Mouse (Mus musculus) CD4-positive helper T cell, adult 2 months (primary cell): ENCODE measurements at regions not wholly inside any gene's neighbourhood (a gene's known extent, or its start where the extent isn't known, plus 50 kb on each side); places are given as distances from the start of the nearest gene placed in this dataset.
"Not testable (repeated sequence)": the region's sequence is repeated elsewhere in the genome, so short reads cannot be mapped to it uniquely, and the experiment has no call there.

ENCODE experiments used
- DNase-seq: peaks from one replicate; pipeline ENCODE4 v3.0.0-alpha.2; 2012; ENCODE audit warnings: low read depth, missing footprints, low spot score

DNA sequence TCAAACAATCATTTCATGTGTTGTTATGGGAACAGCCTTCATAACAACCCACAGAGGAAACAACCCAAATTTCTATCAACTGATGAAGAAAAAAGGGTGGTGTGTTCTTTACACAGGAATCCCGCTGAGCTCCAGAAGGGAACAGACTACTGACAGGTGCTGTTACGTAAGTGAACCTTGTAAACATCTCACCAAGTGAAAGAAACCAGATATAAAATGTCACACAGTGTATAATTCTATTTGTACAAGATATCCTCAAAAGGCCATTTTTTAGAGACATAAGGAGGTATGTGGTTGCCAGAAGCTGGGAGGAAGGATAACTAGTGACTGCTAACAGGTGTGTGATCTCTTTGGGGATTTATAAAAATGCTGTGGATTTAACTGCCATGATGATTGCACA is 119.9 kb downstream of the Plod2 start:
- DNase-seq: no peak

DNA sequence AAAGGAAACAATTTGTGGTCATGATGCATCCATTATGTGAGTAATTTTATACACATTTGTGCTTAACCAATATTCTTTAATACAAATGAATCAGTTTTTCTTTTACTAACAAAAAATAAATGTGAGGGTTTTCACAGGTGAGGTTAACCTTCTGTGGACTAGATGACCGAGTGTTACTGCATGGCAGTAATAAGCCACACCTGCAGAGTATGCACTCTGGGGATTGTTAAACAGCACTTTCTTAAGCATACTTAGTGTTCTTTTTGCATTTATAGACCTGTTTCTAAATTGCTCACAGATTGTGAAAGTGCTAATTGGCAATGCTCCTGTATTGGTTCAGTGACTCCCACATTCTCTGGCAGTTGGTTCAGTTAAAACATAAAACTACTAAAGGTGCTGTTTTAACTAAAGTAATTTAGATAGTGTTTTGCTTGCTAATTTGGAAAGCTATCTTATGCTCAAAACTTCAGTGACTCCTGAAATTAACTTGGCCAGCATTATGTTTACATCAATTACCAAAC is 125.4 kb downstream of the Plod2 start:
- no peak for DNase-seq

DNA sequence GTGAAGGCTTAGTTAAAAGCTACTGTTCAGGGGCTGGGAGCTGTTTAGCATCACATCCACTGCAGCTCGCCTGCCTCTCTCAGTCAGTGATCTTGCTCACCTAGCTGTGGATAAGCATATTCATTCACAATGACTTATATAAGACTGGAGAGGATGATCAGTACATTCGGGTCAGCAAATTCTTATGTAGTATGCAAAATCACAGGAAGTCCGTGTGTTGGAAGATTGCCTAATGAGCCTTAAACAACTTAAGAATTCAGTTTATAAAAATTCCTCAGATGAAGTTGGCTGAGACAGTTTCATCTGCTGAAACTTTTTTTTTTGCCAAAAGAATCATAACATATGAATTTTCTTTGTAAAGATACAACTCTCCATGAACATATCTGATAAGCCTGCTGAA is 129.9 kb downstream of the Plod2 start:
- no peak for DNase-seq

DNA sequence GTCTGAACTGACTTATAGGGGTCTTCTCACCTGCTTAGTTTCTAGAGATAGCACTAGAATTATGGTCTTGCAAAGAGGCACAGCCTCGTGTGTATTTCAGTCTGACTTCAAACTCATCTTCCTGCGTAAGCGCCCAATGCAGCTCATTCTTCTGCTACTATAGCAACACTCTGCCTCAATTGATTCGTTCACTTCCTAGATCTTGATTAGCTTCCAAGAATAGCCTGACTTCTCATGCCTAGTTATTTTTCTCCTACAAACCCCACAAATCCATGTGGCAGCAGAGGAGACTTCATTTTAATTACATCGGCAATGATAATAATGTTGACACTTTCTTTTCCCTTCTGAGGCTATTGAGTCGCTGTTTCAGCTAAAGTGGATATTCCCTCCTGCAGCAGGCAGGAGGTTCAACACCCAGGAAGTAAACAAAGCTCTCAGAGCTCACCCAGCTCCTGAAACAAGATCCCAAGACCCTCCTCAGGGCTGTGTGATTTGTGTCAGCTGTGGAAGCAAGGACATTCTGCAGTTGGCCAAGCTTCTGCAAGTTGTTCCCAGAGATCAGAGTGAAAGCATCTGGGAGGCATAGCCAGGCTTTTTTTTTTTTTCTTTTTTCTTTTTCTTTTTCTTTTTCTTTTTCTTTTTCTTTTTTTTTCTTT is 152.5 kb downstream of the Plod2 start:
- no peak for DNase-seq

DNA sequence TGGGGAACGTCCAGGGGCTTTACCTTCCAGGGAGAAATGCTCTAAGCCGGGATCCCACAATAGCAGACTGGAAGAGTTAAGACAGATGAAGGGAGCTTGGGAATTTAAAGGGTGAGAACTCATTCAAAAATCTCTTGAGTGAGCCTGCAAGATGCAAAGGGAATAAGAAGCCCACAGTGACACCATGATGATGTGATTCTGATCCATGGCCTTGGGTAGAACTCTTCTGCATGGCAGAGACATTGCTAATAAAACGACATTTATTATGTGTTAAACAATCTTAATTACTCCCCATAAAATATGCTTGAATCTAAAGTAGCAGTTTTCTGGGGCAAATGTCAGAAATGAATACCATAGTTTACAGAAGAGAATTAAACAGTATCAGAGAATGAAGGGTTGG is 155.9 kb downstream of the Plod2 start:
- DNase-seq: no peak

DNA sequence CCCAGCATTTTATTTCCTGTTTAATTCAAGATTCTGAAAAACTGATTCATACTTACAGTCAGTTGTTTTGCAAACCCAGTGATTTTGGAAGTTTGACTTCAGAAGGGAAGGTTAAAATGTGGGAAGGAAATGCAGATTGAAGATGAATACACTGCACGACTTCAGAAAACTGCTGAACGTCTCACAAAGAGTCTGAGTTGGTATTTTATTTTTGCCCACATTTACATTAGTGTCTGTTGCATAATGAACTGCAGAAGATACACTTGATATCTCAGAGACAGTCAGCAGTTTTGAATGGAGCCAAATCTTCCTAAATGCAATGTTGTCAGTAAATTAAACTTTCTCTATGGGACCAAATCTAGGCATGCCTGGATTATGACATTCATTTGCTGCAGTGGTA is 162.7 kb downstream of the Plod2 start:
- DNase-seq: no peak

DNA sequence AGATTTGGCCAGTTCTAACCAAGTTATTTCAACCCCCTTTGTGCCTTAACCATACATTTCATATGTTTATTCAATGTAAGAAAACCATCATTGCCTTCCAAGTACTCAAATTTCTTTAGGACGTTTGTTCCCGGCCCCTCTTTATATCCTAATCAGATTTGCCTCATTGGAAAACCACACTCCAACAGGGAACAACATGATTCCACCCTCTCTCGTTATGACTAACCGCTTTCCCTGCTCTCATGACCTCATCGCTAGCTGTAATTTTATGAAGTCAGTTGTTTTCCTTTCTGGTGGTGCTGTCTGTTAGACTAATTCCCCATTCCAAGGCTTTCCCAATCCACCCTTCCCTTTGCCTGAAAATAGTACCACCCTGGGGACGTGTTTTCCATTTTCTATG is 165.0 kb downstream of the Plod2 start:
- no peak for DNase-seq

DNA sequence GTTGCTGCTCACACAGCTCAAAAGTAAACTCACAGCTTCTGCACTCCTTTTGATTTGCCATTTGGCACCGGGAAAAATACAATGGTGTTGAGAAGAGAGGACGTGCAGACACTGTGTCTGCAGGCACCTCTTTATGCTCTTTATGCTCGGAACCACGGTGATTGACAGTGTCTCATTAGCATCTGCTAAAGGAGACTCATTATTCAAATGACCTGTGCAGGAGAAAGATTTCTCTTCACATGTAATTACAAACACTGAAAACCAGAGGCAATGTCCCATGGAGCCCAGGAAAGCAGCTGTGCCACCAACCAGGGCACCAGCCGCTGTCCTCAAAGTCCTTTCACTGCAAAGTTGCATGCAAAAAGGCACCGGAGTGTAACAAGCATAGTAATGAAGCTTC is 175.2 kb downstream of the Plod2 start:
- no peak for DNase-seq

DNA sequence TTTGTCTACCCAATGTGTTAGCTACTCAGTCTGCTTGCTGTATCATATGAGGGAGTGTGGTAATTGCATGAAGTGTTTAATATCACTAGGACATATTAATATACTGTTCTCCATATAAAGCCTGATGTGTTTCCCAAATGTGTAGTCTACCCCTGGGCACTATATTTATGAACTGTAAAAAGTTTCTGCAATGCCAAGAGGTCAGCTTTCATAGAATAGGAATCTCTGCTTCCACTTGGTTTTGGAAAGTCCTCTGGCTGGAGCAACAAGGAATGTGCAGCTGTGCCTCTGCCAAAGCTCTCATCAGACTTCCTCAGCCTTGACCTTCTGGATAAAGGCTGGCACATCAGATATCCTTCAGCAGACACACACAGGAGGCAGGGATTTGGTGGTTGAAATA is 176.3 kb downstream of the Plod2 start:
- no peak for DNase-seq

DNA sequence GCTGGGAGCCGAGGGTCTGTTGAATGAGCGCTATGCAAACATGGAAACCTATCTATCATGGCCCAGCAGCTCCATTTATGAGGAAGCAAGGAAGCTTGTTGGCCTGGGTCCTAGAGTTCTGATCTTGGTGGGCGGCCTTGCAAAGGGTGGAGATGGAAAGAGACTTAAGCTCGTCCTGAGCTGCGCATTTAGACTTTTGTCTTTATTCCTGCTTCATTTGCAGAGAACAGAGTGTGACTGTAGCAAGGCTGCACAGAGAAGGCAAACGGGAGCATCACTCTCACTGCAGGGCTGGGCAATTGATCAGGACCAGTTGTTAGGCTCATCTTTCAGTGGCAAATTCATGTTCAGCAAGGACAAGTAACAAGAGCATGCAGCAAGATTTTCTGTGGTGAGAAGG is 177.2 kb downstream of the Plod2 start:
- DNase-seq: no peak

DNA sequence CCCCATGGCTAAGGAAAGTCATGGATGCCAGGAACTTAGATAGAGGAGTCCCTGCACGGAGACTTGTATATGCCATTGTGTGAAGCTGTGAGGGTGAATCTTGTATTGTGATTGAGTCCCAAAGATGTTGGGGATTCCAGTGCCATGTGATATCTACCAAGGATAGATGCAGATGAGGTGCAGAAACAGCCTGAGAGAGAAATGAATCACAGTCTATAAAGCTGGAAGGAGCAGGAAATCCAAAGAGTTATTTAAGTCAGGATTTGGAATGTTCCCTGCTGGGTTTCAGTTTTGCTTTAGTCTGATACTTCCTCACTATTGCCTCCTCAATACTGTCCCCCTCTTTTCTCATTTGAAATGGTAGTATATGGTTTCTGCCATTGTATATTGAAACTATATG is 186.8 kb downstream of the Plod2 start:
- DNase-seq: no peak

DNA sequence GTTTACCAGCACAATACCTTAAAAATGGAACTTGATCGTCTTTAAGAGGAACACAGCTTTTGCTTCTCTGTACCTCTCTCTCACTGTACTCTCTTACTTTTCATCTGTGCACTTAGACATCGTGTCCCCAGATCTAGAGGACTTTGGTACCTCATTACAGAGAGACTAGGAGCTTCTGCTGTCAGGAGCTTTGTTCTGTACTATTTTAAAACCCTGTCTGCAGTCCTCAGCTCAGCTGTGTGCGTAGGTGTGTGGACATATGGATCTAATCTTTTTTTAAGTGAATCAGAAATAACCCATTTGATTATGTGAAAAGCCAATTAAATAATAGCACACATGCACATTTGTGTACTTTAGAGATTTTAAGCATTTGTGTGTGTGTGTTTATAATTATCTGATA is 189.4 kb downstream of the Plod2 start:
- DNase-seq: no peak

DNA sequence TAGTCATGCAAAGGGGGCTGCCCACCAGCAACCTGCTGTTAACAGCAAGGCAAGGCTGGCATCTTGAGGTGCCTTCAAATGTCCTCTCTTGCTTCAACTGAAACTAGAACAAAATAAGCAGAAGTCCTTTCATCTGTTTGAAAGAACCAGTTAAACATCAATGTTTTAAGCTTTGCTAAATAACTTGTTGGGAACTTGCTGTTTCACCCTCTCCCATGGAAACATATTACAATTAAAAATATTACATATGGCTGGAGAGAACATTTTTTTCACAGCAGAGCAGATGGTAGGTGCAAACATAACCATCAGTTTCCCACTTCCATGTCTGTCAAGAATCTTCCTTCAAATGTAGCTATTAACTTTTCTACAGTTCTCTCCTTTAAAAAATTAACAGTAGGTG is 225.5 kb downstream of the Plod2 start:
- no peak for DNase-seq

DNA sequence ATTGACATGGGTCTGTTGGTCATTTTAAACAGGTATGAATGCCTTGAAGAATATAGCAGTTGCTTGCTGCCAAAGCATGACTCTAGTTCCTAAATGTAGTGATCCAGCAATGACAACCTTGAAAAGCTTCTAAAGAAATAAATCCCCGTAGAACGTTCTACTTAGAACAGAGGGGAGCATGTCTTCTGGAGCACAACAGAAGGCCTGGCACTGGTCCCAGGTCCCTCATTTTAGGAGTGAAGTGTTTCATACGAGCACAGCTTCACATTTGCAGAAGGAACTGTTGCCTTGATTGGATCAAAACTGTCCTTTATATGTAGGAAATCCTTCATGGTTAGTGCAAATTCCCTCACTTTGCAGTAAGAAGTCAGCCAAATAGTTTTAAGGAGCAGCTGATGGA is 226.4 kb downstream of the Plod2 start:
- DNase-seq: no peak

DNA sequence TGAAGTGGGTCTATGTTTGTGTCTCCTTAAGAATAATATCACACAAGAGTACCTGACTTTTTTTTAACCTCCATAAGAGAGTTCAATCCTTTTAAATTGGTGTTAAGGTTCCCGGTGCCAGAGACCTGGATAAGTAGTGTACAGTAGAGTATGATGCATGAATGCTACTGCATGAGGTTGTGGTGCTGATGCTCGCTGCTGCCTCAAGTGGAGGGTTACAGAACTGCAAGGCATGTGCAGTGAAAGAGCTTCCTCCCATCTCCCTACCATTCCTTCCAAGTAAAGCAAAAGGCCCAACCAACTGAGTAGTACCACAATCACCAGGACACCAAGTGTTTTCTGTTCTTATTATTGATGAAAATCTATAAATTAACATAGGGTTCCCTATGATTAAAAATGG is 227.5 kb downstream of the Plod2 start:
- DNase-seq: no peak

DNA sequence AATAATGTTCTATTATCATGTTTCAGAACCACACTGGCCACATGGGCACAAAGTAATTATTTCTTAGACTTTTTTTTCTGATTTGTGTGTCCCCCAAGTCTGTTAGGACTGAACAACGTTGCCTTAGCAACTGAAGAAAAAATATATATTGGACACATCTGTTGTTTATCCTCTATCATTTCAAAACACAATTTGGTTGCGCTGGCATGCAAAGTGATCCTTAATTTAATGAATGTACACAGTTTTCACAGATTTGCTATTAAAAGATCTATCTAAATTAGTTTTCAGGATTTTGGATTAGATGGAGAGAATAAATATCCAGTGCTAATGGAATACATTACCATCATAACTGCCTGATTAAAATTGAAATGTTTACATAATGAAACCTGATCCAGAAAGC is 229.0 kb downstream of the Plod2 start:
- no peak for DNase-seq

DNA sequence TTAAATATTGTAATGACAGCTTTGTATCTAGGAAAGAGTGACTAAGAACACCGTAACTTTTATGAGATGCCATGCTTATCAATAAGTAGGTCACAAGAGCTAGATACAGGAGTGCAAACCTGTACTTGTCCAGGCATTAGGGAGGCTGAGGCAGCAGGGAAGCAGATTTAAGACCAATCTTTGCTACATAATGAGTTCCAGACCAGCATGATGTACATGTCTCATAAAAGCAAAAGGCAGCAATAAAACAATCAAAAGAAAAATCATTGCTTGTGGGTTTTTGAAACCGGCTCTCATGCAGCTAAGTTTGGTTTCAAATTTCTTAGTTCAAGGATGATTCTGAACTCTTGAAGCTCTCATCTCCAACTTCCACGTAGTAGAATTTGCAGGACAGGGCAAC is 229.7 kb downstream of the Plod2 start:
- no peak for DNase-seq

DNA sequence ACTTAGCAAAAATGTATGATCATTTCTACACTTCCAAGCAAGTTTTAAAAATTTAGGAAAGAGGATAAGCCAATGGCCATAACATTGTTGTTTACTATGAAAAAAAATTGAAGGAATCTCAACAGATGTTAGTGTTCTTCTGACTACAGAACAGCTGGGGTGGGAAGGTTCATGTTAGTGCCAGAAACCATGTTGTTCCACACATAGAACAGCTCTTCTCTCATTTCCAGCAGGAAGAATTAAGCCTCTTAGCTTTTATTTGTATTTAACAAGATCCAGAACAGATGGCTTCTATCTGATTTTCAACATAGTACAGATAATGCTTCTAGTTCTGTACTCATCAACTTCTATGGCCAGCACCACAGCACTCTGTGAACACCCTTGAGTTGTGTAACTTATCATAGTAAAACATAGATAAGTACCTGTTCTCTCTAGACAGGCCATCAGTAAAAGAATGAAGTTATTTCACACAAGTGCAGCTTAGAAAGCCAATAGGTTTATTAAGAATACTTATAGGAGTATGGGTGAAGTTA is 241.0 kb downstream of the Plod2 start:
- DNase-seq: no peak

DNA sequence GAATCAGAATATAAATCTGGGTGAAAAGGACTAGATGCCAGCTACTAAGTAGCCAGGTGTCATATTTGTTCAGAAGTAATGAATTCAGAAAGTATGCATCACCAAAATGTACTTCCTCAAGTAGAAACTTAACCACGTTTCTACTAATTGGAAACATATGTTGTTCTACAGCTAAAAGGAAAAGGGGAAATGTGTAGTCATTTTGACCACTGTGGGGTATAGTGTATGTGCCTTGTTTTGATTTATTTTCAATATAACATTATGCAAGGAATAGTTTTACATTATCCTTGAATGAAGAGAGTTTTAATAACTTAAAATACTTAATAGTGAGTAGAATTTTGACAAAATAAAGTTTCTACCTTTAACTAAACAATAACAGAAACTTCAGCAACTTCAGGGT is 257.7 kb downstream of the Plod2 start:
- no peak for DNase-seq

DNA sequence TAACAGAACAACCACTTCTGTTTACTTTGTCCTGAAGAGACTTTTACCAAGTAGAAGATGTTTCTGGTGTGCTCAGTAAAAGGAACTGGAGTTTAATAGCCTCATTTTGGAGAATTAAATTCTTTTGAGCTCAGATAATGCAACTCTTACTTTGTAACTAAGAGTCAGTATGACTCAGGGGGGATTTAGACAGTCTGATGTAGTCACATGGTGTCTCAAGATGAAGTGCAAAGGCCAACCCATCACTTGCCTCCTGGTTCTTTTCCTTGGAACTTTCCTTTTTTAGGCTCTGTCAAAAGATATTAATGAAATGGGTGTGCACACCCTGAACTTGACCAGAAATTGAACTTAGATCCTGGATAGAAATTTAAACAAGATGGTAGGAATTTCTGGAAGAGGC is 267.4 kb downstream of the Plod2 start:
- no peak for DNase-seq

DNA sequence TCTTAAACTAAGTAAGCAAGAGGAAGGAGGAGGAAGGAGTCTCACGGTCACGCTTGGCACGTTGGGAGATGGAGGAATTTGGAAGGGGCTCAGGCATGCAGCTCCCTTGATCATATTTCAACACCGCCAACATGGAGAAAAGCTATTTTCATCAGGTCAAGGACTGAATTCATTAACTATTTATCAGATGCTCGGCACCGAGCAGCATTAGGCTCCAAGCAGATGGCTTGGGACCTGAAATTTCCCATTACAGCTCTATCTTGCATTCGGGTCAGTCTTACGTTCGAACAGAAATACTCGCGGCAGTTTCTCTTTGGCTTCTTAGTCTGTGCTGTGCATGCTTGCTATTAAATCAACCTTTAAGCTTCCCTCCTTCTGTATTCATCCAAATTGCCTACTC is 278.7 kb downstream of the Plod2 start:
- no peak for DNase-seq

DNA sequence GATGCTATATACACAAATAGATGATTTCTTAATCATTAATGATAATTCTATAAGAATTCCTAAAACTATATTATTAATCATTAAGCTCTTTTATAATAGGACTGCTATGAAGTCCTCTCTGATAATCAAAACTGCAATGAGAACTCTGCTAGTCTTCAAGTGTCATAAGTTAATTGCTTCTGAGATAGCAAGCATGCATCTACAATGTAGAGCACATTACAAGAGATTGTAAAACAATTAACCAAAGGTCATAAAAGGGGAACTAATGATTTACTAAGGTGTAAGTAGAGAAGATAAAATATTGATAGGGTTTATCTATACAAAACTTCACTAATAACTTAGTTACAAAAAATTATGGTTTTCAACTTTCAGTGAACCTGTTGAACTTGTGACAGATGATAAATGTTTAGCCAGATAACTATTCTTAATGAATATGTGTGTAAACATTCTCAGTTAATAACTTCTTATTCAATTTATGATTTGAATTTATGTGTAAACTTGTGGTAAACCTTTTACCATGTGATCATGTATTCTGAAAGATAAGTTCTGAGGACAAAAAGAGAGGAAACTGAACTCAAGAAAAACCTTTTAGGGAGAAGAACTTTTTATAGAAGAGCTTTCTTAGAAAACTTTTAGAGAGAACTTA is 284.8 kb downstream of the Plod2 start:
- no peak for DNase-seq

DNA sequence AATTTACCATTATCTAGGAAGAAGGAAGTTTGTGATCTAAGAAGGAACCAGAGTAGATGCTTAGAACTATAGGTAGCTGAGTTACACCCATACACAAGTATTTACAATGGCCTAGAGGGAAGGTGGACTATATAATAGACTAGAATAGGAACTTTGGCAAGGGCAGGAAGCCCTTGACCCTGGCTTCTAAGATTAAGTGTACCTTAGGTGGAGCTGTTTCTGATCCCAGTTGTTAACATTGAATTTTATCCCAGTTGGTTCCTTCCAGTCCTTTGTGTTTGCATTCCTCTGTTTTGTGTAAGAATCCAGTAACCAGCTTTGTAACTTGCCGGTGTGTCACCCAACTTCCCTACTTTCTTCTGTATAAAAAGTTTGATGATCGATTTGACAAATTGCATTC is 294.1 kb downstream of the Plod2 start:
- DNase-seq: not testable (repeated sequence)
